In the genomic region with DNA sequence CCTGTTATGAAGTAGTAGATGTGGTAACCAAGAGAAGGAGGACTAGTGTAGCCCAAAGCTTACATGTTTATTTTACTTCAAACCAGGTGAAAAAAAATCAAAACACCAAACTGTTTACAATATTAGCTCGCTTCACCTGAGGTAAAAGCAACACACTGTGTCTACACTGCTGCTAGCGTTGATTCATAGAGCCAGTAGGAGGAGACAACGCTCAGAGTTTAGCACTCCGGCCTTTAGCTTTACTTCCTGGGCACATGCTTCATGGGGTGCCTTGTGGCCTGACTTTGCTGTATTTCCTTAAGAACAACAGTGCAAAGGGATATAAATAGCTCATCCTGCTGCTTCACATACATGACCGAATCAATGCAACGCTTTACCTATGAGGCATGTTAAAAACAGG, we compare ENCODE assay signal across 16 mouse cellular contexts.
DNase-seq lines count a peak whose midpoint lies in the region; ATAC-seq and TF ChIP-seq lines count a peak whose summit lies in the region.
"Had no signal": no experiment of that assay in that cellular context is flagged by ENCODE, and none has a peak within 500 bp of the region (broad histone marks: within the 10 kb centered on the region; RNA-seq: fewer than 3 reads in every experiment).

No protein-coding gene starts in this region.

- no peaks in the 10 kb centered on the region for H3K9me3 ChIP-seq in heart, postnatal 0 days (replicated peaks; ENCODE audit: control insufficient read depth, low read length)
- H3K9me3 ChIP-seq: embryonic facial prominence, embryonic 13.5 days; lung, embryonic 15.5 days had no signal

- no peaks in the 10 kb centered on the region for H3K27me3 ChIP-seq in heart, postnatal 0 days (ENCODE audit: control insufficient read depth, insufficient read depth, low read length)
- H3K27me3 ChIP-seq: embryonic facial prominence, embryonic 13.5 days; lung, embryonic 15.5 days had no signal

- H3K9ac ChIP-seq in heart, postnatal 0 days (replicated peaks; ENCODE audit: low read depth, low read length) = no peak overlapping the region
- H3K9ac ChIP-seq: lung, embryonic 15.5 days had no signal

- H3K4me2 ChIP-seq in heart, postnatal 0 days (ENCODE audit: low read depth, low read length) = no peak overlapping the region
- H3K4me2 ChIP-seq: embryonic facial prominence, embryonic 13.5 days; lung, embryonic 15.5 days had no signal

- peaks cover 12% of the 10 kb centered on the region for H3K4me1 ChIP-seq in heart, postnatal 0 days (ENCODE audit: control insufficient read depth, insufficient read depth)

- H3K27ac ChIP-seq in heart, postnatal 0 days (ENCODE audit: low read depth) = no peak overlapping the region
- no peak overlapping the region for H3K27ac ChIP-seq in left cerebral cortex, adult 2 months
- H3K27ac ChIP-seq: embryonic facial prominence, embryonic 13.5 days; lung, embryonic 15.5 days had no signal

- peak; percentile 43 for DNase-seq in heart, postnatal 0 days (ENCODE audit: low spot score)
- no peak for DNase-seq in heart, postnatal 14 days
- no peak for DNase-seq in left cerebral cortex, adult 2 months (ENCODE audit: extremely low spot score in 1 of 2, low spot score in 2 of 2)
- no peak for DNase-seq in left cerebral cortex, postnatal 4 days
- DNase-seq in A20 (ENCODE audit: low read depth, low spot score) = peak; percentile 7
- peak; percentile 66 for DNase-seq in NIH3T3 (ENCODE audit: low read depth)
- DNase-seq in cerebellum, postnatal 4 days (ENCODE audit: low spot score in 2 of 2) = no peak
- DNase-seq: cerebellum, adult 11 months; heart, adult 18-20 months; heart, postnatal 36 days; kidney, postnatal 36 days; right cerebral cortex, postnatal 4 days; thymus, adult 2 months had no signal

- no peak for TF ChIP-seq EP300 in heart, postnatal 0 days (IDR thresholded peaks at IDR 0.05; ENCODE audit: low read depth)

- no peak for ATAC-seq in heart, postnatal 0 days (ENCODE audit: insufficient read depth, low read depth)
- ATAC-seq: inflammation-experienced regulatory T-cells, adult 6 months had no signal

- intact Hi-C loops in heart, postnatal 14 days (cut with DNase I) = no loop called here
- intact Hi-C loops in left cerebral cortex, adult 2 months (cut with DNase I) = loop anchor here (10.0 kb wide), 1 partner anchor 233 kb away; no protein-coding TSS in a partner anchor
- intact Hi-C loops in left cerebral cortex, postnatal 4 days (cut with DNase I) = loop anchor here (10.0 kb wide), 2 partner anchors 147 to 223 kb away; no protein-coding TSS in a partner anchor

- H3K36me3 ChIP-seq in heart, postnatal 0 days (replicated peaks; ENCODE audit: control insufficient read depth, insufficient read depth, low read length) = no peaks in the 10 kb centered on the region
- H3K36me3 ChIP-seq: embryonic facial prominence, embryonic 13.5 days; lung, embryonic 15.5 days had no signal

- no peak overlapping the region for H3K4me3 ChIP-seq in heart, postnatal 0 days (ENCODE audit: low read depth, low read length)
- H3K4me3 ChIP-seq in left cerebral cortex, adult 2 months = no peak overlapping the region
- H3K4me3 ChIP-seq: embryonic facial prominence, embryonic 13.5 days; lung, embryonic 15.5 days had no signal

- WGBS in heart, postnatal 0 days = 69% methylated on average over 6 of the region's 6 CpGs

- TF ChIP-seq CTCF in heart, postnatal 0 days (IDR thresholded peaks at IDR 0.05; ENCODE audit: low read depth) = peak; percentile 51
- TF ChIP-seq CTCF in left cerebral cortex, adult 2 months (IDR thresholded peaks at IDR 0.05) = peak; percentile 19

Comparison
In these comparisons a context has a peak if more than half of its experiments do, and no peak if none do; other contexts are left out.
1. DNase-seq: peak in heart, postnatal 0 days (single experiment), A20 (single experiment) and NIH3T3 (single experiment); none in heart, postnatal 14 days (0 of 2), left cerebral cortex, adult 2 months (0 of 2), left cerebral cortex, postnatal 4 days (single experiment) and cerebellum, postnatal 4 days (0 of 2).